Mouse (Mus musculus) liver, adult 2 months (tissue): Measurements from ENCODE around the gene Stx12.

Experiments used
- CTCF ChIP-seq: fragments of 200-500 bp; IDR thresholded peaks from 2 replicates; pipeline ENCODE4 v1.5.1; 2011; ENCODE audit warnings: low read depth, low read length, control low read depth
- POLR2A ChIP-seq: fragments of 200-500 bp; IDR thresholded peaks from 2 replicates; pipeline ENCODE4 v1.6.1; 2011; ENCODE audit warnings: low read length, control low read depth; ENCODE audit not compliant: insufficient read depth; ENCODE audit errors: extremely low read depth

GRCm38 (mm10) chr4:132843705-132844071 is 40.6 kb downstream of the Stx12 start:
- no peak for TF ChIP-seq POLR2A
- no peak for TF ChIP-seq CTCF
